Mouse (Mus musculus) testis, adult 2 months (tissue): Measurements from ENCODE around the gene Terf2ip.

Experiments used
- CTCF ChIP-seq: fragments of 200-500 bp; IDR thresholded peaks from 2 replicates; pipeline ENCODE4 v1.5.1; 2012; ENCODE audit warnings: low read depth, mild to moderate bottlenecking, inconsistent platforms, low read length, moderate library complexity; ENCODE audit not compliant: control insufficient read depth, insufficient read depth, insufficient replicate concordance
- POLR2A ChIP-seq: fragments of 200-500 bp; IDR thresholded peaks from 2 replicates; pipeline ENCODE4 v1.6.1; 2012; ENCODE audit warnings: low read depth, mild to moderate bottlenecking, inconsistent platforms, low read length, moderate library complexity; ENCODE audit not compliant: control insufficient read depth

DNA sequence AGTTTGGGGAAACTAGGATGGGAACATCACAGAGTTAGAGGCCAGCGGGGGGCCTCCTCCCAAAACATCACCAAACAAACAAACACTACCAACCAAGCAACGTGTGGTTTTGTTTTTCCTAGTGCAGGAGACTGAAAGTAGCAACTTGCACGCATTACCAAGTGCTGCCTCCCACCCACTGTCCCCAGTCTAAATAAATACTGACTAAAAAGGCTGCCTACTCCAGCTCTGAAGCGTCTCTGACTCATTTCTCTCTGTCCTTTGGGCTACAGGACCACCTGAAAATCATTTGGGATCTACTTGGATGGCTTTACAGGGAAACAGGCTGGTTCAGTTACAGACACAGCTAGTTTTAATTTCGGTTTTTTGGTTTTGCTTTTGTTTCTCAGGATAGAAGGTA, 46.8 kb upstream of the Terf2ip start:
- no peak for TF ChIP-seq CTCF
- TF ChIP-seq POLR2A: no peak
